Mouse (Mus musculus): Measurements from ENCODE around the gene Aff3. TPM values are rescaled to one million over a fixed set of nuclear protein-coding genes. Genes with fewer than 3 reads are reported as not detected.

Aff3 gene
- polyA plus RNA-seq, 1 experiment from 2014 or later, result 2.1 TPM

- H3K27me3 ChIP-seq (replicated peaks), result no peaks in the 10 kb centered on the region
- no peak overlapping the region for H3K27ac ChIP-seq (replicated peaks)
- H3K4me2 ChIP-seq, result no peak overlapping the region
- H3K4me3 ChIP-seq, result no peak overlapping the region
- no peaks in the 10 kb centered on the region; the same call in 1 of the 2 replicates for H3K4me1 ChIP-seq
- H3K9me3 ChIP-seq, result peaks cover 21% of the 10 kb centered on the region
- 69% methylated on average over 8 of the region's 8 CpGs for WGBS
- peaks cover 11% of the 10 kb centered on the region; the same call in 1 of the 2 replicates for H3K36me3 ChIP-seq
- H3K9ac ChIP-seq, result no peak overlapping the region
- no peak for ATAC-seq (ENCODE audit: extremely low read depth, insufficient number of reproducible peaks, low FRiP score, low TSS enrichment)
These were observed 443.3 kb downstream of the Aff3 start for GRCm38 (mm10) chr1:38221431-38221830.

GRCm38 (mm10) chr1:38217912-38218795, 446.6 kb downstream of the Aff3 start:
- peak overlapping the region; percentile 62 for H3K4me2 ChIP-seq
- no peaks in the 10 kb centered on the region for H3K27me3 ChIP-seq (replicated peaks)
- WGBS, result 54% methylated on average over 31 of the region's 31 CpGs
- peak overlapping the region; percentile 72 for H3K9ac ChIP-seq
- H3K4me3 ChIP-seq, result peak overlapping the region; percentile 32
- no peak for ATAC-seq (ENCODE audit: extremely low read depth, insufficient number of reproducible peaks, low FRiP score, low TSS enrichment)
- H3K27ac ChIP-seq (replicated peaks), result no peak overlapping the region
- H3K9me3 ChIP-seq, result no peaks in the 10 kb centered on the region
- H3K4me1 ChIP-seq, result peaks cover 6% of the 10 kb centered on the region
- no peaks in the 10 kb centered on the region for H3K36me3 ChIP-seq

GRCm38 (mm10) chr1:38217098-38217497, 447.7 kb downstream of the Aff3 start:
- Histone ChIP-seq H3K4me1 (peaks cover 15% of the 10 kb centered on the region), H3K27me3 (replicated peaks) (no peaks in the 10 kb centered on the region), H3K9ac (no peak overlapping the region), H3K36me3 (no peaks in the 10 kb centered on the region), H3K4me2 (no peak overlapping the region), H3K4me3 (no peak overlapping the region), H3K27ac (replicated peaks) (no peak overlapping the region), H3K9me3 (no peaks in the 10 kb centered on the region)
- no peak for ATAC-seq (ENCODE audit: extremely low read depth, insufficient number of reproducible peaks, low FRiP score, low TSS enrichment)
- 83% methylated on average over 5 of the region's 5 CpGs for WGBS

GRCm38 (mm10) chr1:38213377-38213776, 451.4 kb downstream of the Aff3 start:
- Histone ChIP-seq H3K27ac (replicated peaks) (no peak overlapping the region), H3K4me2 (no peak overlapping the region), H3K36me3 (peaks cover 6% of the 10 kb centered on the region; the same call in 1 of the 2 replicates), H3K9ac (no peak overlapping the region), H3K4me3 (no peak overlapping the region), H3K9me3 (no peaks in the 10 kb centered on the region), H3K27me3 (replicated peaks) (peaks cover 15% of the 10 kb centered on the region), H3K4me1 (peaks cover 20% of the 10 kb centered on the region)
- 44% methylated on average over 3 of the region's 3 CpGs for WGBS
- no peak for ATAC-seq (ENCODE audit: extremely low read depth, insufficient number of reproducible peaks, low FRiP score, low TSS enrichment)

GRCm38 (mm10) chr1:38212386-38212785, 452.4 kb downstream of the Aff3 start:
- 51% methylated on average over 5 of the region's 5 CpGs for WGBS
- Histone ChIP-seq H3K4me3 (no peak overlapping the region), H3K27ac (replicated peaks) (no peak overlapping the region), H3K4me1 (peaks cover 20% of the 10 kb centered on the region), H3K9ac (no peak overlapping the region), H3K4me2 (no peak overlapping the region), H3K36me3 (peaks cover 6% of the 10 kb centered on the region; the same call in 1 of the 2 replicates), H3K9me3 (no peaks in the 10 kb centered on the region), H3K27me3 (replicated peaks) (peaks cover 15% of the 10 kb centered on the region)
- no peak for ATAC-seq (ENCODE audit: extremely low read depth, insufficient number of reproducible peaks, low FRiP score, low TSS enrichment)

- Histone ChIP-seq H3K4me1 (peaks cover 21% of the 10 kb centered on the region), H3K27ac (replicated peaks) (no peak overlapping the region), H3K9ac (no peak overlapping the region), H3K9me3 (no peaks in the 10 kb centered on the region), H3K27me3 (replicated peaks) (no peaks in the 10 kb centered on the region), H3K4me3 (no peak overlapping the region), H3K4me2 (no peak overlapping the region), H3K36me3 (no peaks in the 10 kb centered on the region)
- ATAC-seq (ENCODE audit: extremely low read depth, insufficient number of reproducible peaks, low FRiP score, low TSS enrichment), result no peak
- 68% methylated on average over 10 of the region's 10 CpGs for WGBS
These were observed 462.1 kb downstream of the Aff3 start for GRCm38 (mm10) chr1:38202475-38203183.

GRCm38 (mm10) chr1:38201796-38202195, 463.0 kb downstream of the Aff3 start:
- Histone ChIP-seq H3K4me3 (no peak overlapping the region), H3K4me2 (no peak overlapping the region), H3K9ac (no peak overlapping the region), H3K4me1 (peaks cover 21% of the 10 kb centered on the region), H3K36me3 (no peaks in the 10 kb centered on the region), H3K9me3 (no peaks in the 10 kb centered on the region), H3K27me3 (replicated peaks) (no peaks in the 10 kb centered on the region), H3K27ac (replicated peaks) (no peak overlapping the region)
- ATAC-seq (ENCODE audit: extremely low read depth, insufficient number of reproducible peaks, low FRiP score, low TSS enrichment), result no peak
- WGBS, result 85% methylated on average over 3 of the region's 3 CpGs

GRCm38 (mm10) chr1:38199669-38200635, 464.8 kb downstream of the Aff3 start:
- Histone ChIP-seq H3K4me1 (peaks cover 21% of the 10 kb centered on the region), H3K36me3 (no peaks in the 10 kb centered on the region; the same call in 1 of the 2 replicates), H3K9ac (peak overlapping the region; percentile 33), H3K4me3 (no peak overlapping the region), H3K4me2 (no peak overlapping the region), H3K9me3 (no peaks in the 10 kb centered on the region), H3K27me3 (replicated peaks) (no peaks in the 10 kb centered on the region), H3K27ac (replicated peaks) (peak overlapping the region; percentile 77)
- WGBS, result 61% methylated on average over 17 of the region's 17 CpGs
- ATAC-seq (ENCODE audit: extremely low read depth, insufficient number of reproducible peaks, low FRiP score, low TSS enrichment), result no peak

GRCm38 (mm10) chr1:38198393-38199029, 466.2 kb downstream of the Aff3 start:
- ATAC-seq (ENCODE audit: extremely low read depth, insufficient number of reproducible peaks, low FRiP score, low TSS enrichment), result no peak
- H3K9me3 ChIP-seq, result no peaks in the 10 kb centered on the region
- H3K27ac ChIP-seq (replicated peaks), result no peak overlapping the region
- no peak overlapping the region for H3K4me2 ChIP-seq
- no peaks in the 10 kb centered on the region for H3K27me3 ChIP-seq (replicated peaks)
- no peak overlapping the region for H3K9ac ChIP-seq
- H3K4me3 ChIP-seq, result no peak overlapping the region
- H3K36me3 ChIP-seq, result no peaks in the 10 kb centered on the region; the same call in 1 of the 2 replicates
- 79% methylated on average over 15 of the region's 15 CpGs for WGBS
- peaks cover 21% of the 10 kb centered on the region for H3K4me1 ChIP-seq

GRCm38 (mm10) chr1:38197145-38197682, 467.5 kb downstream of the Aff3 start:
- 89% methylated on average over 8 of the region's 8 CpGs for WGBS
- no peak overlapping the region for H3K27ac ChIP-seq (replicated peaks)
- no peak for ATAC-seq (ENCODE audit: extremely low read depth, insufficient number of reproducible peaks, low FRiP score, low TSS enrichment)
- no peaks in the 10 kb centered on the region for H3K27me3 ChIP-seq (replicated peaks)
- H3K9me3 ChIP-seq, result no peaks in the 10 kb centered on the region
- H3K9ac ChIP-seq, result no peak overlapping the region
- H3K4me1 ChIP-seq, result peaks cover 21% of the 10 kb centered on the region
- H3K4me2 ChIP-seq, result no peak overlapping the region
- no peaks in the 10 kb centered on the region; the same call in 1 of the 2 replicates for H3K36me3 ChIP-seq
- H3K4me3 ChIP-seq, result no peak overlapping the region
